Mouse (Mus musculus) gastrocnemius, postnatal 4 days (tissue): ENCODE measurements around the gene Pfkm. TPM values are rescaled to one million over a fixed set of nuclear protein-coding genes. Genes with fewer than 3 reads are reported as not detected.
A peak's percentile ranks its signal among the peaks of the same experiment; 100 is the strongest.

Source experiments
- DNase-seq, 2 experiments: peaks; one replicate each; pipeline ENCODE4 v3.0.0; 2021 to 2022; ENCODE audit warnings: low spot score in 2 of 2, mixed read lengths in 2 of 2
- total RNA-seq, 2 experiments: library from RNA; stranded (reverse); gene quantifications; 2 replicates each; pipeline ENCODE4 v1.2.3; 2021

Pfkm gene
- total RNA-seq, 2 experiments from 2014 or later, result 776 to 786 TPM

DNA sequence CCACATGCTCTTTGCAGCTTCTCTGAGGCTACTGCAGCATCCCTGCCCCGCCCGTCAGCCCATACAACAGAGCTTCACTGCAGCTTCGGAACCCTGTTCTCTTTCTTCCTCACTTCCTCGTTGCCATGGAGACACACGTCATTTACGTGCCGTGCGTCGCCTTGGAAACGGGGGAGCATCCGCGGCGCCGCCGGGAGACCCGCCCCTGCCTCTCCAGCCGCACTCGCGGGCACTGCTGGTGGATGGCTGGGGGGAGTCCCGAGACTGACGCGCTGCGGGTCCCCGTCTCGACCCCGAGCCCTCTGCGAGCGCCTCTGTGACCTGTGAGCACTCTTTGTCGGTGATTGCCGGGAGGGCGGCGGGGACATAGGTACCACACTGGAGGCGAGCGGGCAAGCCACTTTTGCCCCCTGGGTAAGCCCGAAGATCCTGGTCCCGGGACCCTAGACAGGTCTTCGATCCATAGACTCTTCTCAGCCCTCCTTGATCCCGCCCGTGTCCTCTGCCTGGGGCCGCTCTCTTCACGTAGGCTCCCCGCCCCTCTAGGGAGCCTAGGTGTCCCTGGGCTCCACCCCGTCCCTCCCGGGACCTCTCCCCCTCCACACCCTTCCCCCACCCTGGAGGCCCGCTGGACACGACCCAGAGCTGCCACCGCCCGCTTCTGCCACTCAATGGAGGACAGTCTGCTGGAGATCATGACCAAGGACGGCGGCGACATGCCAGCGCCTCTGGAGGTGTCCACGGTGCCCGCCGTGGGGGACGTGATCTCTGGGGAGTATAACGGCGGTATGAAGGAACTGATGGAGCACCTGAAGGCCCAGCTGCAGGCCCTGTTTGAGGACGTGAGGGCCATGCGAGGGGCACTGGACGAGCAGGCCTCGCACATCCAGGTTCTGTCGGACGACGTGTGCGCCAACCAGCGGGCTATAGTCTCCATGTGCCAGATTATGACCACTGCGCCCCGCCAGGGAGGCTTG, 75.5 kb downstream of the Pfkm start:
- peak; percentile 24 to 48 for DNase-seq

- DNase-seq, result no peak
Measured at GRCm38 (mm10) chr15:98168622-98169004, 76.2 kb downstream of the Pfkm start.

- no peak for DNase-seq
Measured at GRCm38 (mm10) chr15:98170365-98170764, 78.0 kb downstream of the Pfkm start.

DNA sequence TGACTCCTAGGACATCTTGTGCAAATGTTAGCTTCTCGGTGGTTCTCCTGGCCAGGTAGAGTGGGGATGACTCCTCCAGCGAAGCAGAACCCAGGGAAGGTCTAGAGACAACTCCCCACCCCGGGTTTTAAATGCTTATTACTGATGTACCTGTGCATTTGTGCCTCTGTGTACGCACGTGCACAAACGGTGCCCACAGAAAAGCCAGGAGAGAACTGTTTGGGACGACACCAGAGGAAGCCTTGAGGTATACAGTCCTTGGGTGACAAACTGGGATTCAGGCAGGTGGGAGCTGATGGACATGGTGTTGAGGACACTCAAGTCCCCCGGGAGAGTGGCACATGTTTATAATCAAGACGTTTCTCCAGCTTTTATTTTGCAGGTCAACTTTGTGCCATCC, 78.5 kb downstream of the Pfkm start:
- DNase-seq, result no peak

- no peak for DNase-seq
Measured at GRCm38 (mm10) chr15:98172113-98172512, 79.7 kb downstream of the Pfkm start.

GRCm38 (mm10) chr15:98173821-98174220, 81.4 kb downstream of the Pfkm start:
- DNase-seq, result peak in 1 of 2 experiments; percentile 16

DNA sequence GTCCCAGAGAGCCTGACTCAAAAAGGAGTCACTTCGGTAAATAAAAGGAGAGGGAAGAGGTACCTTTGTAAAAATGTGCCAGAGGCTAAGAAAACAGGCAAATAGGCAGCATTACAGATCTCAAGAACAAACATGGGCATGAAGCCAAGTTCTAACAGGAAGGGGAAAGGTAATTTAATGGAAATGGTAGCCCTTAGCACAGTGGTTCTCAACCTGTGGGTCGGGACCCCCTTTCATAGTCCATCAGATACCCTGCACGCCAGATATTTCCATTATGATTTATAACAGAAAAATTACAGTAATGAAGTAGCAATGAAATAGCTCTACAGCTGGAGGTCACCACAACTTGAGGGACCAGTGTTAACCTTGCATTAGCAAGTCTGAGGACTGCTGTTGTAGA, 84.9 kb downstream of the Pfkm start:
- no peak for DNase-seq

GRCm38 (mm10) chr15:98180567-98181131, 88.3 kb downstream of the Pfkm start:
- DNase-seq, result no peak

- peak; percentile 70 to 89 for DNase-seq
Measured at GRCm38 (mm10) chr15:98181132-98181711, 88.8 kb downstream of the Pfkm start.

Other genes with a start within 250 kb of the Pfkm start
- 10 to 100 TPM; 53.6 to 57.9 TPM for gene Hdac7, start 248.1 kb upstream of the Pfkm start, total RNA-seq
- gene Vdr, start 182.0 kb upstream of the Pfkm start, total RNA-seq, result under 1 TPM; 0.15 to 0.47 TPM
- gene Tmem106c, start 128.4 kb upstream of the Pfkm start, total RNA-seq, result 10 to 100 TPM; 22.6 to 23.0 TPM
- 10 to 100 TPM; 20.0 to 36.3 TPM for gene Col2a1, start 87.9 kb upstream of the Pfkm start, total RNA-seq
- 10 to 100 TPM; 17.7 to 21.7 TPM for gene Senp1, start 1.2 kb downstream of the Pfkm start, total RNA-seq
- 100 to 1,000 TPM; 148 to 174 TPM for gene Asb8, start 73.0 kb downstream of the Pfkm start, total RNA-seq
- gene Ccdc184, start 74.6 kb downstream of the Pfkm start, total RNA-seq, result not detected
- not detected for gene Olfr288, start 103.0 kb downstream of the Pfkm start, total RNA-seq
- gene Gm44579, start 128.4 kb downstream of the Pfkm start, total RNA-seq, result not detected
- not detected for gene Olfr287, start 128.5 kb downstream of the Pfkm start, total RNA-seq
- gene Olfr286, start 141.9 kb downstream of the Pfkm start, total RNA-seq, result not detected
- gene H1fnt, start 164.7 kb downstream of the Pfkm start, total RNA-seq, result not detected
- 10 to 100 TPM in 1 of 2 experiments, 1 to 10 TPM in 1; 9.8 to 10.7 TPM for gene Zfp641, start 203.6 kb downstream of the Pfkm start, total RNA-seq
- gene Olfr285, start 224.8 kb downstream of the Pfkm start, total RNA-seq, result not detected
- gene Olfr284, start 248.4 kb downstream of the Pfkm start, total RNA-seq, result not detected